Comparison of ENCODE assay signal across 16 mouse cellular contexts in the genomic region with DNA sequence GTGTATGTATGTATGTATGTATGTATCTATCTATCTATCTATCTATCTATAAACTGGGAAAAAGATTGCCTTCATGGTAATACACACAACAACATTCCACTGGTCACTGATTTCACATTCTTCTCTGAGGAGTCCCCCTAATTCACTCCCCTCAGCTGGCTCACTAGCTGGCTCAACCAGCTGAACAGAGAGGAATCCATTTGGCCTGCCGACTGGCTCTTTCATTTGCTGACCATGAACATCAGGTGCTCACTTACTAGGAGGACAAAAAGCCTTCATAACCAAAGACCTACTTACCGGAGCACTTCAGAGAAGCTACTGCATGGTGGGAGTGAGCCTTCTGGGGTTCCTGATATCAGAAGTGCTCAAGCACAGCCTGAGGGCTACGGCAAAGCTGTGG.
"Had no signal": no experiment of that assay in that cellular context is flagged by ENCODE, and none has a peak within 500 bp of the region (broad histone marks: within the 10 kb centered on the region; RNA-seq: fewer than 3 reads in every experiment).

No protein-coding gene starts in this region.

- H3K36me3 ChIP-seq: neural tube, embryonic 13.5 days; neural tube, embryonic 15.5 days; stomach, embryonic 15.5 days had no signal

- H3K4me2 ChIP-seq: neural tube, embryonic 13.5 days; neural tube, embryonic 15.5 days; stomach, embryonic 15.5 days had no signal

- H3K27ac ChIP-seq: neural tube, embryonic 13.5 days; neural tube, embryonic 15.5 days; stomach, embryonic 15.5 days; stomach, postnatal 0 days had no signal

- H3K9me3 ChIP-seq: neural tube, embryonic 13.5 days; neural tube, embryonic 15.5 days; stomach, embryonic 15.5 days had no signal

- DNase-seq: retina, postnatal 1 day; right cerebral cortex, adult 18-20 months; right cerebral cortex, postnatal 14 days; right cerebral cortex, postnatal 25 days; right cerebral cortex, postnatal 4 days; spleen, adult 18-20 months; thymus, adult 18-20 months; thymus, adult 2 months; thymus, postnatal 14 days; thymus, postnatal 25 days; thymus, postnatal 36 days; thymus, postnatal 4 days had no signal

- H3K4me3 ChIP-seq: neural tube, embryonic 13.5 days; neural tube, embryonic 15.5 days; stomach, embryonic 15.5 days had no signal

- H3K27me3 ChIP-seq: neural tube, embryonic 13.5 days; neural tube, embryonic 15.5 days; stomach, embryonic 15.5 days had no signal

- H3K9ac ChIP-seq: neural tube, embryonic 13.5 days; neural tube, embryonic 15.5 days; stomach, embryonic 15.5 days had no signal

- H3K4me1 ChIP-seq: neural tube, embryonic 13.5 days; neural tube, embryonic 15.5 days; stomach, embryonic 15.5 days had no signal
